Mouse (Mus musculus): ENCODE data around the gene Abraxas2. TPM values are rescaled to one million over a fixed set of nuclear protein-coding genes. Genes with fewer than 3 reads are reported as not detected.

The Abraxas2 gene
- 47.3 and 50.4 TPM in 2 replicates for polyA plus RNA-seq (2015; fragmentation: Nextera tagmentation; extraction: Ambion mirVana)

- peak within 1 kb of the TSS; percentile 90 for H3K4me3 ChIP-seq
- peaks cover 25% of the 10 kb centered on the region for H3K4me1 ChIP-seq
- peak within 1 kb of the TSS; percentile 80 for H3K4me2 ChIP-seq (replicated peaks)
- WGBS, result 1% methylated on average over 53 of the region's 53 CpGs
- H3K27me3 ChIP-seq, result no peaks in the 10 kb centered on the region
- H3K36me3 ChIP-seq, result no peaks in the 10 kb centered on the region
- H3K9ac ChIP-seq, result peak within 1 kb of the TSS; percentile 89
- no peaks in the 10 kb centered on the region for H3K9me3 ChIP-seq
- ATAC-seq (ENCODE audit: low FRiP score, low read depth), result peak; percentile 93
- H3K27ac ChIP-seq, result peak within 1 kb of the TSS; percentile 85; the same call in 1 of the 2 replicates
Measured at GRCm38 (mm10) chr7:132859042-132859958, at the start of gene Abraxas2. Gene Abraxas2, plus strand, starts transcription at chr7:132859225.

DNA sequence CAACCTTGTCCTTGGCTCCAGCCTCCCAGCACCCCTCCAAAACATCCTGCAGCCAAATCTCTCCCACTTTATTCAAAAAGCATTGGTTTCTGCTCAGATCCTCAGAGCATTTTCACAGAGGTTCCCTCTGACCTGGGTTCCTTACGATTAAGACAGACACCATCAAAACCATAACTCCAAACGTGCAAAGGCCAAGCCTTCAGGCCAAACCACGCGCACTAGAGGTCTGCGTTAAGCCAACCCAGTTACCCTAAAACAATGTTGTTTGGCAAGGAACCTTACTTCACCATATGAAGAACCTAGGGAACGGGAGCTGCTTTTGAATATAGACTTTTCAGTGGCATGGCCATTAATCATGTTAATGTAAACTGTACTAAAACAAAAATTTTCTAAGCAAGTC lies 49.3 kb upstream of the Abraxas2 start:
- H3K9me3 ChIP-seq, result no peaks in the 10 kb centered on the region
- peak overlapping the region; percentile 86 for H3K4me2 ChIP-seq (replicated peaks)
- H3K36me3 ChIP-seq, result 0 out of 2 replicates have a peak, but pooled peaks cover 11% of the 10 kb centered on the region
- no peaks in the 10 kb centered on the region for H3K27me3 ChIP-seq
- 27% methylated on average over 6 of the region's 6 CpGs for WGBS
- H3K27ac ChIP-seq, result peak overlapping the region; percentile 85; the same call in 1 of the 2 replicates
- 0 out of 2 replicates have a peak overlapping the region, but pooled peaks have one; percentile 10 for H3K4me3 ChIP-seq
- H3K9ac ChIP-seq, result peak overlapping the region; percentile 54; the same call in 1 of the 2 replicates
- ATAC-seq (ENCODE audit: low FRiP score, low read depth), result no peak
- H3K4me1 ChIP-seq, result peaks cover 80% of the 10 kb centered on the region

GRCm38 (mm10) chr7:132810368-132810767 lies 48.7 kb upstream of the Abraxas2 start:
- Histone ChIP-seq H3K4me3 (peak overlapping the region; percentile 66), H3K9ac (peak overlapping the region; percentile 40; the same call in 1 of the 2 replicates), H3K27me3 (no peaks in the 10 kb centered on the region), H3K4me2 (replicated peaks) (peak overlapping the region; percentile 86), H3K27ac (peak overlapping the region; percentile 85), H3K9me3 (no peaks in the 10 kb centered on the region), H3K4me1 (peaks cover 83% of the 10 kb centered on the region), H3K36me3 (0 out of 2 replicates have a peak, but pooled peaks cover 11% of the 10 kb centered on the region)
- WGBS, result 8% methylated on average over 6 of the region's 6 CpGs
- no peak for ATAC-seq (ENCODE audit: low FRiP score, low read depth)

GRCm38 (mm10) chr7:132810879-132811278 lies 48.1 kb upstream of the Abraxas2 start:
- ATAC-seq (ENCODE audit: low FRiP score, low read depth), result peak; percentile 28; the same call in 1 of the 2 replicates
- WGBS, result 21% methylated on average over 1 of the region's 1 CpGs

GRCm38 (mm10) chr7:132811716-132812618 lies 47.1 kb upstream of the Abraxas2 start:
- peak overlapping the region; percentile 91 for H3K9ac ChIP-seq
- H3K36me3 ChIP-seq, result 0 out of 2 replicates have a peak, but pooled peaks cover 3% of the 10 kb centered on the region
- peak overlapping the region; percentile 86 for H3K4me2 ChIP-seq (replicated peaks)
- WGBS, result 8% methylated on average over 23 of the region's 23 CpGs
- H3K27me3 ChIP-seq, result no peaks in the 10 kb centered on the region
- no peaks in the 10 kb centered on the region for H3K9me3 ChIP-seq
- H3K4me3 ChIP-seq, result peak overlapping the region; percentile 66
- peak overlapping the region; percentile 94; the same call in 1 of the 2 replicates for H3K27ac ChIP-seq
- H3K4me1 ChIP-seq, result peaks cover 79% of the 10 kb centered on the region
- ATAC-seq (ENCODE audit: low FRiP score, low read depth), result no peak

More at GRCm38 (mm10) chr7:132810879-132811278, 48.1 kb upstream of the Abraxas2 start:
- Histone ChIP-seq H3K27ac (peak overlapping the region; percentile 85), H3K9ac (no peak overlapping the region), H3K27me3 (no peaks in the 10 kb centered on the region), H3K4me3 (peak overlapping the region; percentile 66), H3K9me3 (no peaks in the 10 kb centered on the region), H3K4me1 (peaks cover 86% of the 10 kb centered on the region), H3K36me3 (0 out of 2 replicates have a peak, but pooled peaks cover 11% of the 10 kb centered on the region), H3K4me2 (replicated peaks) (peak overlapping the region; percentile 86)

DNA sequence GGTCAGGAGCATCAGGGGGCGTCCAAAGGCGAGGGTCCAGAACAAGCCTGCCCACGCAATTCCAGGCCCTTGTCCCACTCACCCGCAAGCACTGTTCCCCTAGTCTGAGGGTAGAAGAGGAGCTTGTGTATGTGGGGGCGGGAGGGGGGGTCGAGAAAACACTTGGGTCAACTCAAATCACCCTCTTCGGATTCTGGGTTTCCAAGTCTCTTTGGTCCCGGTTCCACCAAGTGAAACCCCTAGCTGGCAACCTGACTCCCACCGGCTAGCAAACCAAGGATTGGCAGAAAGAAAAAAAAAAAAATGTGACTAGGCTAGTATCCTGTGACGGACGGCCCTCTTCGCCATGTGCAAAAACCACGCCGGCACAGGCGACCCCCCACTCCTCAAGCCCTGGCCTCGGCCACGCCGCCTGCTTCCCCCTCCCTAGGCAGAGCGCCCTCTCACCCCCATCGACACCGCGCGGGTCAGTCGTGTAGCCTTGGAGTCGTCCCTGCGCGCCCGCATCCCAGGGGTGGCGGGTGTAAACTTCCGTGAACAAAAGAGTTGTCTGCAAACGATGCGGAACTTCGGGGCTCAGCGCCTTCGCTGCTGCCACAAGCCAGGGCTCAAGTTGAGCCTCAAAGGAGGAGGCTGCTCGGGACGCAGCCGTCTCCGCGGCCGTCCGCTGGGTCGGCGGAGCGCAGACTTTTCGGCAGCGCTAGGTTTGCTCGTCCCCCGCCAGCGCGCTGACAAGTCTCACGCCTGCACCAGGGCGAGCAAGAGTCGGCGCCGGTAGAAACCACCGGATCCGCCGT lies 46.2 kb upstream of the Abraxas2 start:
- H3K4me1 ChIP-seq, result peaks cover 71% of the 10 kb centered on the region
- H3K9ac ChIP-seq, result peak overlapping the region; percentile 91
- ATAC-seq (ENCODE audit: low FRiP score, low read depth), result 0 out of 2 replicates have a peak, but pooled peaks have one; percentile 7
- no peaks in the 10 kb centered on the region for H3K27me3 ChIP-seq
- peak overlapping the region; percentile 86 for H3K4me2 ChIP-seq (replicated peaks)
- peak overlapping the region; percentile 66 for H3K4me3 ChIP-seq
- H3K27ac ChIP-seq, result peak overlapping the region; percentile 94
- H3K36me3 ChIP-seq, result no peaks in the 10 kb centered on the region
- WGBS, result under 1% methylated on average over 59 of the region's 59 CpGs
- H3K9me3 ChIP-seq, result no peaks in the 10 kb centered on the region

- peak; percentile 55 for ATAC-seq (ENCODE audit: low FRiP score, low read depth)
- WGBS, result under 1% methylated on average over 68 of the region's 85 CpGs
Measured at GRCm38 (mm10) chr7:132813416-132814088, 45.5 kb upstream of the Abraxas2 start, which contains the start of gene Fam53b. Gene Fam53b, minus strand, starts transcription at chr7:132813886.

DNA sequence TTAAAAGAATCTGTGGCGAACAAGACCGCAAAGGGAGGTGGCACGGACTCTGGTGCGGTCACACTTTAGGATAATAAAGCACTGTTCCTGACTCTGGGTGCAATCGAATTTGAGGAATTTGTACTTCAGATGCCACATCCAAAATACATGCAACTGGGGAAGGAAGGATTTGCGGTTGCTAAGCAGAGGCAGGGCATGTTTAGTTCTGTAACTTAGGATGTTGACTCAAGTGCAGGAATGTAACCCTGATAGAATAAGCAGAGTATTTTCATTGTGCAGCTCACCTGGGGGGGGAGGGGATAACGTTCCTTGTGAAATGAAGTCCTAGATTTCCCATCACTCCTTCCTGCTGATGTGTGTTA lies 45.0 kb upstream of the Abraxas2 start:
- WGBS, result under 1% methylated on average over 7 of the region's 7 CpGs
- Histone ChIP-seq H3K4me3 (peak overlapping the region; percentile 66), H3K27me3 (no peaks in the 10 kb centered on the region), H3K9ac (peak overlapping the region; percentile 91), H3K4me1 (peaks cover 62% of the 10 kb centered on the region), H3K9me3 (no peaks in the 10 kb centered on the region), H3K36me3 (no peaks in the 10 kb centered on the region), H3K27ac (peak overlapping the region; percentile 94), H3K4me2 (replicated peaks) (peak overlapping the region; percentile 86)
- peak; percentile 4; the same call in 1 of the 2 replicates for ATAC-seq (ENCODE audit: low FRiP score, low read depth)

More at GRCm38 (mm10) chr7:132813416-132814088, 45.5 kb upstream of the Abraxas2 start, which contains the start of gene Fam53b:
- Histone ChIP-seq H3K9ac (peak within 1 kb of the TSS; percentile 91), H3K4me3 (peak within 1 kb of the TSS; percentile 66), H3K27me3 (no peaks in the 10 kb centered on the region), H3K36me3 (no peaks in the 10 kb centered on the region), H3K9me3 (no peaks in the 10 kb centered on the region), H3K4me1 (peaks cover 67% of the 10 kb centered on the region), H3K27ac (peak within 1 kb of the TSS; percentile 94), H3K4me2 (replicated peaks) (peak within 1 kb of the TSS; percentile 86)

DNA sequence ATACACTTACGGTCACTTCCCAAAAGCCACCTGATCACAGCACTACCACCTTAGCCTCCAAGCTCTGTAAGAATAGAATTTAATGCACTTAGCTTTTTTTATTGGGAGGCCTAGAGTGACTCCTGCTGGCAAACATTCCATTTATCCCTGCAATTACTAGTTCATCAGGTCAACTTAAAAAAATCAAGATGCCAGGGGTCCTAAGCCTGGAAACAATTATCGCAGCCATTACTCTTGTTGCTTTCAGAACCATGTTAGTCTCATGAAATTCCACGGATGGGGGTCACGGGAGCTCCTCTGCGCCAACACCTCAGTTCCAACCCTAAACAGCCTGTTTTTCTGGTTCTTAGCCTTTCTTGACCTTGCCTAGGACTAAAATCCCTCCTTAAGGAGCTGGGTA lies 43.9 kb upstream of the Abraxas2 start:
- no peaks in the 10 kb centered on the region for H3K9me3 ChIP-seq
- peaks cover 52% of the 10 kb centered on the region for H3K4me1 ChIP-seq
- H3K27ac ChIP-seq, result no peak overlapping the region
- H3K4me2 ChIP-seq (replicated peaks), result peak overlapping the region; percentile 22
- no peak overlapping the region for H3K4me3 ChIP-seq
- H3K9ac ChIP-seq, result no peak overlapping the region
- H3K27me3 ChIP-seq, result no peaks in the 10 kb centered on the region
- no peak for ATAC-seq (ENCODE audit: low FRiP score, low read depth)
- no peaks in the 10 kb centered on the region for H3K36me3 ChIP-seq
- WGBS, result 14% methylated on average over 5 of the region's 5 CpGs

DNA sequence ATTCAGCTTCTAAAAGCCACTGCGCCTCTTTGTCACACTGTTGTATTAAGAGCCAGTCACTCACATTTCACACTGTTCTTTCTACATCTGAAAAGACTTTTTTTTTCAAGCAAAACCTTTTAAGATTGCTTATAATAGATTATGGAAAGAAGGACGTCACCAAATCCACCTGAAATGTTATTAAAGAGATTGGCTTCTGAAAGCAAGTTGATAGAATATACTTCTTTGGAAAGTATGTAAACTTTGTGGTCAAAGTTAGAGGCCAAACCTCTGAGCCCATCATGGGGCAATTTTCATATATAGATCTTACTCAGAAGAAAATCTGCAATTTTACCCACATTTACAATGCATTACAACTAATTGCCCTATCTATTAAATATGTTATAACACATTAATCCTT lies 42.5 kb upstream of the Abraxas2 start:
- H3K27ac ChIP-seq, result no peak overlapping the region
- no peaks in the 10 kb centered on the region for H3K27me3 ChIP-seq
- 77% methylated on average over 2 of the region's 2 CpGs for WGBS
- H3K36me3 ChIP-seq, result peaks cover 4% of the 10 kb centered on the region; the same call in 1 of the 2 replicates
- peaks cover 37% of the 10 kb centered on the region for H3K4me1 ChIP-seq
- no peaks in the 10 kb centered on the region for H3K9me3 ChIP-seq
- no peak overlapping the region for H3K9ac ChIP-seq
- H3K4me2 ChIP-seq (replicated peaks), result no peak overlapping the region
- no peak for ATAC-seq (ENCODE audit: low FRiP score, low read depth)
- H3K4me3 ChIP-seq, result no peak overlapping the region
